ENCODE assay signal across 9 mouse cellular contexts in the genomic region with DNA sequence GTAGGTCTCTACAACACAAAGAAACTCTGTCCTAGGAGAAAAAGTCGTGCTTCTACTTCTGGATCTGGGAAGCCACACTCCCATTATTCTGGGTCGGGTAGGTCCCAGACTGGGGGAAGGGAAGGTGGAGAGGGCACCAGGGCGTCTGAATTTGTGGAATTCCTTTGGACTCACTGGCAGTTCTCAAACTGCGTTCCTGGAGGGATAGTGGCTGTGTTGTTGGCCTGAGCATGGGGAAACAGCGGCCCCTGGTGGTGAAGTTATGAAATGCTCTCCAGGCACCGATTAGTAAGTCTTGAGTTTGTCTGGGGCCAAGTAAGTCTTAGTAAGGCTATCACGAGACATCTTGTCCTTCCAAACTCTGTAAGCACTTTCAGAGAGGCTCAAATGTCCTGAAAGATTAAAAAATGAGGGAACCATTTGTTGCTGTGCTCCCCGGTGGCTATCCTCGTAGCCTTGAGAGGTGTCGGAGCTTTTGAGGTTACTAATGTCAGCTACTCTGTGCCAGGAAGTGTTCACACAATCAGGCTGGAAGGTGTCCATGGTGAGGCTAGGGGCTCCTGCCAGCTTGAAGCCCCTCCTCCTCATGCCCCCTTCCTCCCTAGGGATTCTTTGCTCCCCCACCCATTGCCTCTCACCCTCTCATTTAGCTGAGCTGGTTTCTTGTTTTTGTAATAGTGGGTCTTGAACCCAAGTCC. TPM values are rescaled to one million over a fixed set of nuclear protein-coding genes. Genes with fewer than 3 reads are reported as not detected.
A peak's percentile ranks its signal among the peaks of the same experiment; 100 is the strongest.
DNase-seq lines count a peak whose midpoint lies in the region; ATAC-seq and TF ChIP-seq lines count a peak whose summit lies in the region.
"Had no signal": no experiment of that assay in that cellular context is flagged by ENCODE, and none has a peak within 500 bp of the region (broad histone marks: within the 10 kb centered on the region; RNA-seq: fewer than 3 reads in every experiment).

No protein-coding gene starts in this region.

- no peak overlapping the region for H3K4me2 ChIP-seq in forebrain, embryonic 16.5 days (ENCODE audit: low read length)
- no peak overlapping the region for H3K4me2 ChIP-seq in lung, postnatal 0 days (replicated peaks; ENCODE audit: low read depth, low read length)

- no peaks in the 10 kb centered on the region for H3K4me1 ChIP-seq in forebrain, embryonic 16.5 days (replicated peaks; ENCODE audit: control insufficient read depth, insufficient read depth, low read length)
- peaks cover 10% of the 10 kb centered on the region; the same call in 1 of the 2 replicates for H3K4me1 ChIP-seq in lung, postnatal 0 days (ENCODE audit: insufficient read depth, low read depth, low read length)

- no peaks in the 10 kb centered on the region for H3K27me3 ChIP-seq in forebrain, embryonic 16.5 days (replicated peaks; ENCODE audit: control insufficient read depth, insufficient read depth, low read length)
- no peaks in the 10 kb centered on the region for H3K27me3 ChIP-seq in lung, postnatal 0 days (replicated peaks; ENCODE audit: insufficient read depth, low read length)

- peak; percentile 99 for TF ChIP-seq CTCF in lung, postnatal 0 days (IDR thresholded peaks at IDR 0.05)

- ATAC-seq in forebrain, embryonic 16.5 days, result peak; percentile 58
- ATAC-seq in lung, postnatal 0 days, result peak; percentile 62

- H3K9ac ChIP-seq in forebrain, embryonic 16.5 days (replicated peaks; ENCODE audit: low read depth, low read length), result no peak overlapping the region
- no peak overlapping the region for H3K9ac ChIP-seq in lung, postnatal 0 days (replicated peaks; ENCODE audit: low read depth)

- H3K36me3 ChIP-seq in forebrain, embryonic 16.5 days (ENCODE audit: control insufficient read depth, insufficient read depth), result no peaks in the 10 kb centered on the region
- no peaks in the 10 kb centered on the region for H3K36me3 ChIP-seq in lung, postnatal 0 days (ENCODE audit: insufficient read depth, low read length)

- H3K4me3 ChIP-seq in forebrain, embryonic 16.5 days (replicated peaks; ENCODE audit: low read length), result no peak overlapping the region
- H3K4me3 ChIP-seq in lung, postnatal 0 days (ENCODE audit: low read depth, low read length), result no peak overlapping the region
- H3K4me3 ChIP-seq: megakaryocyte, embryonic 14.5 days had no signal

- no peak overlapping the region for H3K27ac ChIP-seq in forebrain, embryonic 16.5 days (ENCODE audit: low read length)
- H3K27ac ChIP-seq in lung, postnatal 0 days (ENCODE audit: low read length), result no peak overlapping the region

- peak; percentile 66 for TF ChIP-seq EP300 in lung, postnatal 0 days (IDR thresholded peaks at IDR 0.05)

- no peaks in the 10 kb centered on the region for H3K9me3 ChIP-seq in forebrain, embryonic 16.5 days (ENCODE audit: control insufficient read depth, low read length)
- H3K9me3 ChIP-seq in lung, postnatal 0 days (ENCODE audit: low read length), result peaks cover 3% of the 10 kb centered on the region; the same call in 1 of the 2 replicates

- intact Hi-C loops in heart, postnatal 36 days (cut with DNase I), result loop anchor here (1.0 to 2.0 kb wide), 3 partner anchors 70 to 148 kb away; no protein-coding TSS in a partner anchor

- peak; percentile 41 for DNase-seq in MEL-GATA-1-ER (ENCODE audit: extremely low read depth, low read depth)
- DNase-seq in cerebellum, adult 18-20 months, result peak; percentile 76 to 91
- DNase-seq in heart, postnatal 36 days, result peak; percentile 91 to 93
- peak; percentile 78 to 91 for DNase-seq in layer of hippocampus, adult 8-10 months (ENCODE audit: low spot score in 2 of 2)
- DNase-seq in lung, postnatal 0 days (ENCODE audit: low spot score), result peak; percentile 93
- DNase-seq in ovary, postnatal 14 days (ENCODE audit: low spot score), result peak; percentile 91
- DNase-seq in thymus, postnatal 10 days (ENCODE audit: low spot score in 2 of 2), result peak; percentile 17 to 71

- 12% methylated on average over 10 of the region's 10 CpGs for WGBS in forebrain, embryonic 16.5 days
- WGBS in lung, postnatal 0 days, result 5% methylated on average over 10 of the region's 10 CpGs

RNA-seq across cellular contexts. Expression of a gene that starts 50.2 kb away (rescaled TPM):
- polyA plus RNA-seq in forebrain, embryonic 16.5 days (2015; fragmentation: Nextera tagmentation; extraction: Ambion mirVana), result 14.1 TPM in 2 replicates
- 10 to 100 TPM; 38.9 to 39.0 TPM for total RNA-seq in heart, postnatal 36 days (2021)
- 10 to 100 TPM; 39.8 to 52.7 (median 43.4) TPM for total RNA-seq in layer of hippocampus, adult 8-10 months (2022)
- 23.2 and 23.9 TPM in 2 replicates for polyA plus RNA-seq in lung, postnatal 0 days (2015; fragmentation: Nextera tagmentation; extraction: Ambion mirVana)

Comparison
In these comparisons a context has a peak if more than half of its experiments do, and no peak if none do; other contexts are left out.
1. DNase-seq: peak in every context shown above with its lines; median percentile 93 in lung, postnatal 0 days; 92 in heart, postnatal 36 days; 91 in ovary, postnatal 14 days; 84 in layer of hippocampus, adult 8-10 months; 84 in cerebellum, adult 18-20 months; 44 in thymus, postnatal 10 days; 41 in MEL-GATA-1-ER.